Mouse (Mus musculus) megakaryocyte-erythroid progenitor cell, adult 5 weeks (primary cell): ENCODE measurements around the gene Irak1. TPM values are rescaled to one million over a fixed set of nuclear protein-coding genes. Genes with fewer than 3 reads are reported as not detected.

Experiments used
- polyA plus RNA-seq: library from polyadenylated mRNA; stranded (reverse); fragments of >175 nt; gene quantifications from 2 replicates; pipeline ENCODE4 v1.2.3, GENCODE M21; 2012

The Irak1 gene
- polyA plus RNA-seq = 427 and 510 TPM in 2 replicates

DNA sequence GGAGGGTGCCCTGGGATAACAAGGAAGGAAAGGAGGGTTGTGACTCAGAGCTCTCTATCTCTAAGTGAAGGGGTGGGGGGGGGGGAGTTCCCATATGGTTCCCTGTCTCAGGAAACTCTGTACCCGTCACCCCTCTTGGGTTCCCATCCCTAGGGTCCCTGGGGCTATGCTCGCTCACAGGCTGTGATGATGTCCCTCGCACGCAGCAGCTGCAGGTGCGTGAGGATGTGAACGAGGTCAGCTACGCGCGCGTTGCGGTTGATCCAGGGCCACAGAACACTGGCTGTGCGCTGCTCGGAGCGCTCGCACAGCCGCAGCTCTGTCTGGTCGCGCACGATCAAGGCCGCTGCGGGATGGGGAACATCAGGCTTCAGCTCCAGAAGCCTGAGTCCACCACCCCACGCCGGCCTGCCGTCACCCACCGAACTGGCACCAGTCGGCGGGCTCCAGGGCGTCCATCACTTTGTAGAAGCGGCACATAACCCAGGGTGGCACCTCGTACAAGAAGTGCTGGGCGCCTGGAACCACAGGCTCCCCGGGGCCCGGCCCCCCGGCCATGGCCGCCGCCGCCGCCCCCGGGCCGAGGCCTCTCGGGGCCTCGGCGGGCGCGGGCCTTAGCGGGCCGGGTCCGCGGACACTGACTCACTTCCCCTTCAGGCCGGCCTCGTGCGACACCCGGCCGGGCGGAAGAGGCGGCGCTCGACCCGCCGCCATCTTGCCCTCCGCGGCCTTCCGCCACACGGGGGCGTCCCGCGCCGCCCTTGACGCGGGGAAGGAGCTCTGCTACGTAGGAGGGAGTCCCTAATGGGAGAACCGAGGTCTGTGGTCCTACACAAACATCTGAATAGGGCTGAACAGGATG, at the start of gene Irak1:
Gene Irak1 (minus strand): TSS at position 731 of the 862 bp plus-strand sequence.

DNA sequence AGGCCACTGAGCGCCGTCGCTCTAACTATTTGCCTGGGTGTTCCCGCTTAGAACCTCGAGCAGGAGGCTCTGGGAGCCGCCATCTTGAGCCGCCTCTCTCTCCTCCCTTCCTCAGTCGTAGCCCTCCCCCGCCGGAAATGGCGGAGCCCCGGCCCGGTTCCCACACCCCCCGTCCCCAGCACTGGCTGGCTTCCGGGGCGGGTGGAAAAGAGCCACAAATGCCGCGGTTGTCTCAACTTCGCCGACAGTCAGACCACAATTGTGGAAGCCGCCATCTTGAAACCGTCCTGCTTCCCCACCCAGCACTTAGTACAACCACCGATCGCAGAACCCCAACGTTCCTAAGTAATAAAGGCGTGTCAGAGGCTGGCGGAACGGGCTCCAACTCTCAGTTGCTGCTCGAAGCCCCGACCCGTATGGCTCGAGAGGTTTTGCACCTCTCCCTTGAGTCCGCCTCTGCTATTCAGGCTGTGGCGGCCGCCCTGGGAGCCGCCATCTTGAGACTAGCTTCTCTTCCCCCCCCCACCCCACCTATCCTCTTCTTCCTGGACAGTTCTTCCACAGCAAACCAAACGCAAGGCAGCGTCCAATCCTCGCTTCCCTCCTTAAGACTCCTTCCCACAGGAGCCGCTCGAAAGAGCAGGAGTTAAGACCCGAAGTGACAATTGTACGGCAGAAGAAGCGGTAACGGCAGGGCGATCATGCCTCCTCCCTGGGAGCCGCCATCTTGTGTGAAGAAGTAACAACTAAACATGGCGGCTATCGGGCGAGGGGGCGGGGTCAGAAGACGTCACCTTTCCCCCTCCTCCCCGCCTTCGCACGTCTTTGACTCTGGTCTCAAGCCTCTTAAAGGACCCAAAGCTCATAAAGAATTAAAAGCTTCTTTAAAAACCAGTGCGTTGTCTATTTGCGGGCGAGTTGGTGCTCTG, 57.2 kb downstream of the Irak1 start, which contains the start of gene Hcfc1:
Gene Hcfc1 (minus strand): TSS at position 110 of the 929 bp plus-strand sequence.

Other genes starting within 250 kb of the Irak1 start
- 0.09 and 0.21 TPM in 2 replicates for gene Srpk3, start 249.5 kb downstream of the Irak1 start, polyA plus RNA-seq
- 32.7 and 38.6 TPM in 2 replicates for gene Idh3g, start 237.0 kb downstream of the Irak1 start, polyA plus RNA-seq
- 25.8 and 39.7 TPM in 2 replicates for gene Ssr4, start 236.9 kb downstream of the Irak1 start, polyA plus RNA-seq
- 0.97 and 1.5 TPM in 2 replicates for gene Pdzd4, start 198.9 kb downstream of the Irak1 start, polyA plus RNA-seq
- gene Avpr2, start 131.8 kb downstream of the Irak1 start, polyA plus RNA-seq = not detected in 2 replicates
- 1.2 and 1.6 TPM in 2 replicates for gene L1cam, start 127.8 kb downstream of the Irak1 start, polyA plus RNA-seq
- 31.8 and 39.8 TPM in 2 replicates for gene Arhgap4, start 102.0 kb downstream of the Irak1 start, polyA plus RNA-seq
- 178 and 186 TPM in 2 replicates for gene Naa10, start 102.0 kb downstream of the Irak1 start, polyA plus RNA-seq
- 44.9 and 57.0 TPM in 2 replicates for gene Renbp, start 93.1 kb downstream of the Irak1 start, polyA plus RNA-seq
- gene Hcfc1, start 57.6 kb downstream of the Irak1 start, polyA plus RNA-seq = 129 and 154 TPM in 2 replicates
- not detected in 2 replicates for gene Opn1mw, start 103.5 kb upstream of the Irak1 start, polyA plus RNA-seq
- 33.5 and 42.0 TPM in 2 replicates for gene Mecp2, start 111.4 kb upstream of the Irak1 start, polyA plus RNA-seq
- not detected in 2 replicates for gene Tex28, start 143.9 kb upstream of the Irak1 start, polyA plus RNA-seq
- gene Tktl1, start 153.3 kb upstream of the Irak1 start, polyA plus RNA-seq = not detected in 2 replicates
- 125 and 148 TPM in 2 replicates for gene Flna, start 225.9 kb upstream of the Irak1 start, polyA plus RNA-seq
- gene Emd, start 230.8 kb upstream of the Irak1 start, polyA plus RNA-seq = 42.2 TPM in 2 replicates
- 1,371 and 1,458 TPM in 2 replicates for gene Rpl10, start 246.9 kb upstream of the Irak1 start, polyA plus RNA-seq